Mouse (Mus musculus): Measurements from ENCODE around the gene Plxnb1. TPM values are rescaled to one million over a fixed set of nuclear protein-coding genes. Genes with fewer than 3 reads are reported as not detected.

The Plxnb1 gene
- total and polyA plus RNA-seq, 3 experiments = 15.7 to 25.0 (median 21.1) TPM

- Histone ChIP-seq H3K4me3 (no peak overlapping the region), H3K27me3 (ENCODE audit: control insufficient read depth, insufficient read depth, low read length) (no peaks in the 10 kb centered on the region), H3K36me3 (ENCODE audit: control insufficient read depth, insufficient read depth, low read length) (no peaks in the 10 kb centered on the region), H3K27ac (no peak overlapping the region), H3K79me2 (replicated peaks; ENCODE audit: control insufficient read depth, insufficient read depth, low read length) (no peaks in the 10 kb centered on the region; the same call in 1 of the 2 replicates), H3K4me1 (ENCODE audit: control insufficient read depth, insufficient read depth, low read length) (peaks cover 4% of the 10 kb centered on the region), H3K9ac (ENCODE audit: low read depth, low read length) (no peak overlapping the region)
- TF ChIP-seq CTCF (IDR thresholded peaks at IDR 0.05) (no peak), EP300 (IDR thresholded peaks at IDR 0.05; ENCODE audit: insufficient read depth, low read depth, low read length) (no peak), POLR2A (IDR thresholded peaks at IDR 0.05; ENCODE audit: insufficient read depth, low read depth, low read length) (no peak)
- peak in 1 of 2 experiments; percentile 18 for DNase-seq
- WGBS = 83% methylated on average over 13 of the region's 13 CpGs
- intact Hi-C loops (cut with DNase I) = no loop called here
These were observed 44.1 kb upstream of the Plxnb1 start for GRCm38 (mm10) chr9:109051011-109051501.

GRCm38 (mm10) chr9:109051651-109052489 is 43.3 kb upstream of the Plxnb1 start:
- intact Hi-C loops (cut with DNase I) = no loop called here
- Histone ChIP-seq H3K4me3 (no peak overlapping the region), H3K9ac (ENCODE audit: low read depth, low read length) (no peak overlapping the region), H3K36me3 (ENCODE audit: control insufficient read depth, insufficient read depth, low read length) (no peaks in the 10 kb centered on the region), H3K27ac (no peak overlapping the region; the same call in 1 of the 2 replicates), H3K79me2 (replicated peaks; ENCODE audit: control insufficient read depth, insufficient read depth, low read length) (no peaks in the 10 kb centered on the region; the same call in 1 of the 2 replicates), H3K27me3 (ENCODE audit: control insufficient read depth, insufficient read depth, low read length) (no peaks in the 10 kb centered on the region), H3K4me1 (ENCODE audit: control insufficient read depth, insufficient read depth, low read length) (peaks cover 4% of the 10 kb centered on the region)
- WGBS = 84% methylated on average over 10 of the region's 10 CpGs
- TF ChIP-seq CTCF (IDR thresholded peaks at IDR 0.05) (no peak), EP300 (IDR thresholded peaks at IDR 0.05; ENCODE audit: insufficient read depth, low read depth, low read length) (no peak), POLR2A (IDR thresholded peaks at IDR 0.05; ENCODE audit: insufficient read depth, low read depth, low read length) (no peak)
- DNase-seq = peak in 1 of 2 experiments; percentile 19

- Histone ChIP-seq H3K27me3 (ENCODE audit: control insufficient read depth, insufficient read depth, low read length) (no peaks in the 10 kb centered on the region), H3K36me3 (ENCODE audit: control insufficient read depth, insufficient read depth, low read length) (0 out of 2 replicates have a peak, but pooled peaks cover 1% of the 10 kb centered on the region), H3K79me2 (replicated peaks; ENCODE audit: control insufficient read depth, insufficient read depth, low read length) (no peaks in the 10 kb centered on the region; the same call in 1 of the 2 replicates), H3K9ac (ENCODE audit: low read depth, low read length) (no peak overlapping the region), H3K27ac (no peak overlapping the region; the same call in 1 of the 2 replicates), H3K4me1 (ENCODE audit: control insufficient read depth, insufficient read depth, low read length) (peaks cover 6% of the 10 kb centered on the region), H3K4me3 (no peak overlapping the region)
- peak in 1 of 2 experiments; percentile 20 for DNase-seq
- intact Hi-C loops (cut with DNase I) = no loop called here
- 86% methylated on average over 9 of the region's 9 CpGs for WGBS
- no peak for TF ChIP-seq EP300 (IDR thresholded peaks at IDR 0.05; ENCODE audit: insufficient read depth, low read depth, low read length)
- TF ChIP-seq CTCF (IDR thresholded peaks at IDR 0.05) = no peak
- no peak for TF ChIP-seq POLR2A (IDR thresholded peaks at IDR 0.05; ENCODE audit: insufficient read depth, low read depth, low read length)
These were observed 42.5 kb upstream of the Plxnb1 start for GRCm38 (mm10) chr9:109052490-109053260.

GRCm38 (mm10) chr9:109053366-109053765 is 41.8 kb upstream of the Plxnb1 start:
- Histone ChIP-seq H3K4me3 (no peak overlapping the region), H3K9ac (ENCODE audit: low read depth, low read length) (no peak overlapping the region), H3K27me3 (ENCODE audit: control insufficient read depth, insufficient read depth, low read length) (no peaks in the 10 kb centered on the region), H3K27ac (no peak overlapping the region), H3K79me2 (replicated peaks; ENCODE audit: control insufficient read depth, insufficient read depth, low read length) (no peaks in the 10 kb centered on the region; the same call in 1 of the 2 replicates), H3K4me1 (ENCODE audit: control insufficient read depth, insufficient read depth, low read length) (peaks cover 9% of the 10 kb centered on the region), H3K36me3 (ENCODE audit: control insufficient read depth, insufficient read depth, low read length) (0 out of 2 replicates have a peak, but pooled peaks cover 2% of the 10 kb centered on the region)
- intact Hi-C loops (cut with DNase I) = no loop called here
- no peak for DNase-seq
- no peak for TF ChIP-seq POLR2A (IDR thresholded peaks at IDR 0.05; ENCODE audit: insufficient read depth, low read depth, low read length)
- no peak for TF ChIP-seq EP300 (IDR thresholded peaks at IDR 0.05; ENCODE audit: insufficient read depth, low read depth, low read length)
- no peak for TF ChIP-seq CTCF (IDR thresholded peaks at IDR 0.05)
- 86% methylated on average over 3 of the region's 3 CpGs for WGBS

- no peak for TF ChIP-seq EP300 (IDR thresholded peaks at IDR 0.05; ENCODE audit: insufficient read depth, low read depth, low read length)
- no peaks in the 10 kb centered on the region for H3K27me3 ChIP-seq (ENCODE audit: control insufficient read depth, insufficient read depth, low read length)
- 0 out of 2 replicates have a peak, but pooled peaks cover 2% of the 10 kb centered on the region for H3K36me3 ChIP-seq (ENCODE audit: control insufficient read depth, insufficient read depth, low read length)
- intact Hi-C loops (cut with DNase I) = no loop called here
- no peak overlapping the region for H3K9ac ChIP-seq (ENCODE audit: low read depth, low read length)
- no peaks in the 10 kb centered on the region; the same call in 1 of the 2 replicates for H3K79me2 ChIP-seq (replicated peaks; ENCODE audit: control insufficient read depth, insufficient read depth, low read length)
- peaks cover 13% of the 10 kb centered on the region for H3K4me1 ChIP-seq (ENCODE audit: control insufficient read depth, insufficient read depth, low read length)
- 76% methylated on average over 6 of the region's 6 CpGs for WGBS
- no peak overlapping the region for H3K4me3 ChIP-seq
- DNase-seq = peak in 1 of 2 experiments; percentile 13
- H3K27ac ChIP-seq = peak overlapping the region; percentile 73
These were observed 41.3 kb upstream of the Plxnb1 start for GRCm38 (mm10) chr9:109053851-109054250.
